Mouse (Mus musculus): ENCODE results near the gene Lgi4. TPM values are rescaled to one million over a fixed set of nuclear protein-coding genes. Genes with fewer than 3 reads are reported as not detected.

Gene Lgi4
- polyA plus RNA-seq, 1 experiment = 0.88 TPM

- Histone ChIP-seq H3K36me3 (ENCODE audit: control insufficient read depth, insufficient read depth, low read length, poor library complexity, severe bottlenecking) (no peaks in the 10 kb centered on the region), H3K27me3 (ENCODE audit: control insufficient read depth, insufficient read depth, low read length, poor library complexity, severe bottlenecking) (peaks cover 11% of the 10 kb centered on the region), H3K27ac (ENCODE audit: insufficient read depth, low read length) (no peak overlapping the region), H3K4me3 (ENCODE audit: low read depth, low read length) (no peak overlapping the region), H3K9ac (ENCODE audit: low read depth, poor library complexity, severe bottlenecking) (no peak overlapping the region), H3K9me3 (replicated peaks; ENCODE audit: control insufficient read depth, insufficient read depth, low read length, poor library complexity, severe bottlenecking) (no peaks in the 10 kb centered on the region), H3K4me1 (ENCODE audit: control insufficient read depth, insufficient read depth, low read length) (no peaks in the 10 kb centered on the region)
- TF ChIP-seq CTCF (IDR thresholded peaks at IDR 0.05; ENCODE audit: low read depth, low read length) = no peak
- no peak for TF ChIP-seq EP300 (IDR thresholded peaks at IDR 0.05; ENCODE audit: insufficient read depth, low read depth, low read length)
- TF ChIP-seq POLR2A (IDR thresholded peaks at IDR 0.05; ENCODE audit: insufficient read depth, low read length) = no peak
These were observed 9.3 kb upstream of the Lgi4 start for GRCm38 (mm10) chr7:31049846-31050281.

GRCm38 (mm10) chr7:31050487-31050886 lies 8.7 kb upstream of the Lgi4 start:
- Histone ChIP-seq H3K27ac (ENCODE audit: insufficient read depth, low read length) (no peak overlapping the region), H3K4me3 (ENCODE audit: low read depth, low read length) (no peak overlapping the region), H3K27me3 (ENCODE audit: control insufficient read depth, insufficient read depth, low read length, poor library complexity, severe bottlenecking) (peaks cover 11% of the 10 kb centered on the region), H3K36me3 (ENCODE audit: control insufficient read depth, insufficient read depth, low read length, poor library complexity, severe bottlenecking) (no peaks in the 10 kb centered on the region), H3K4me1 (ENCODE audit: control insufficient read depth, insufficient read depth, low read length) (no peaks in the 10 kb centered on the region), H3K9ac (ENCODE audit: low read depth, poor library complexity, severe bottlenecking) (no peak overlapping the region), H3K9me3 (replicated peaks; ENCODE audit: control insufficient read depth, insufficient read depth, low read length, poor library complexity, severe bottlenecking) (no peaks in the 10 kb centered on the region)
- TF ChIP-seq CTCF (IDR thresholded peaks at IDR 0.05; ENCODE audit: low read depth, low read length) (no peak), POLR2A (IDR thresholded peaks at IDR 0.05; ENCODE audit: insufficient read depth, low read length) (no peak), EP300 (IDR thresholded peaks at IDR 0.05; ENCODE audit: insufficient read depth, low read depth, low read length) (no peak)

GRCm38 (mm10) chr7:31050921-31051320 lies 8.2 kb upstream of the Lgi4 start:
- no peak for TF ChIP-seq EP300 (IDR thresholded peaks at IDR 0.05; ENCODE audit: insufficient read depth, low read depth, low read length)
- no peak for TF ChIP-seq POLR2A (IDR thresholded peaks at IDR 0.05; ENCODE audit: insufficient read depth, low read length)
- no peak for TF ChIP-seq CTCF (IDR thresholded peaks at IDR 0.05; ENCODE audit: low read depth, low read length)
- Histone ChIP-seq H3K4me3 (ENCODE audit: low read depth, low read length) (peak overlapping the region; percentile 41; the same call in 1 of the 2 replicates), H3K36me3 (ENCODE audit: control insufficient read depth, insufficient read depth, low read length, poor library complexity, severe bottlenecking) (no peaks in the 10 kb centered on the region), H3K9me3 (replicated peaks; ENCODE audit: control insufficient read depth, insufficient read depth, low read length, poor library complexity, severe bottlenecking) (no peaks in the 10 kb centered on the region), H3K4me1 (ENCODE audit: control insufficient read depth, insufficient read depth, low read length) (no peaks in the 10 kb centered on the region), H3K27me3 (ENCODE audit: control insufficient read depth, insufficient read depth, low read length, poor library complexity, severe bottlenecking) (peaks cover 11% of the 10 kb centered on the region), H3K27ac (ENCODE audit: insufficient read depth, low read length) (no peak overlapping the region), H3K9ac (ENCODE audit: low read depth, poor library complexity, severe bottlenecking) (no peak overlapping the region)

GRCm38 (mm10) chr7:31051321-31052021 lies 7.7 kb upstream of the Lgi4 start, which contains the start of gene Fxyd7:
Gene Fxyd7 (minus strand): TSS chr7:31051467.
- Histone ChIP-seq H3K27ac (ENCODE audit: insufficient read depth, low read length) (no peak within 1 kb of the TSS), H3K27me3 (ENCODE audit: control insufficient read depth, insufficient read depth, low read length, poor library complexity, severe bottlenecking) (peaks cover 11% of the 10 kb centered on the region), H3K9me3 (replicated peaks; ENCODE audit: control insufficient read depth, insufficient read depth, low read length, poor library complexity, severe bottlenecking) (no peaks in the 10 kb centered on the region), H3K9ac (ENCODE audit: low read depth, poor library complexity, severe bottlenecking) (0 out of 2 replicates have a peak within 1 kb of the TSS, but pooled peaks have one; percentile 10), H3K4me1 (ENCODE audit: control insufficient read depth, insufficient read depth, low read length) (no peaks in the 10 kb centered on the region), H3K4me3 (ENCODE audit: low read depth, low read length) (peak within 1 kb of the TSS; percentile 65), H3K36me3 (ENCODE audit: control insufficient read depth, insufficient read depth, low read length, poor library complexity, severe bottlenecking) (no peaks in the 10 kb centered on the region)
- TF ChIP-seq POLR2A (IDR thresholded peaks at IDR 0.05; ENCODE audit: insufficient read depth, low read length) (no peak), CTCF (IDR thresholded peaks at IDR 0.05; ENCODE audit: low read depth, low read length) (peak; percentile 10), EP300 (IDR thresholded peaks at IDR 0.05; ENCODE audit: insufficient read depth, low read depth, low read length) (no peak)

- TF ChIP-seq CTCF (IDR thresholded peaks at IDR 0.05; ENCODE audit: low read depth, low read length) = no peak
- TF ChIP-seq POLR2A (IDR thresholded peaks at IDR 0.05; ENCODE audit: insufficient read depth, low read length) = no peak
- no peak for TF ChIP-seq EP300 (IDR thresholded peaks at IDR 0.05; ENCODE audit: insufficient read depth, low read depth, low read length)
- no peaks in the 10 kb centered on the region for H3K36me3 ChIP-seq (ENCODE audit: control insufficient read depth, insufficient read depth, low read length, poor library complexity, severe bottlenecking)
- peaks cover 11% of the 10 kb centered on the region for H3K27me3 ChIP-seq (ENCODE audit: control insufficient read depth, insufficient read depth, low read length, poor library complexity, severe bottlenecking)
- H3K4me3 ChIP-seq (ENCODE audit: low read depth, low read length) = peak overlapping the region; percentile 65
- H3K27ac ChIP-seq (ENCODE audit: insufficient read depth, low read length) = no peak overlapping the region
- no peaks in the 10 kb centered on the region for H3K9me3 ChIP-seq (replicated peaks; ENCODE audit: control insufficient read depth, insufficient read depth, low read length, poor library complexity, severe bottlenecking)
- 0 out of 2 replicates have a peak overlapping the region, but pooled peaks have one; percentile 10 for H3K9ac ChIP-seq (ENCODE audit: low read depth, poor library complexity, severe bottlenecking)
- H3K4me1 ChIP-seq (ENCODE audit: control insufficient read depth, insufficient read depth, low read length) = no peaks in the 10 kb centered on the region
These were observed 6.9 kb upstream of the Lgi4 start for GRCm38 (mm10) chr7:31052251-31052635.
